Comparison of ENCODE assay signal across 12 mouse cellular contexts in the genomic region with DNA sequence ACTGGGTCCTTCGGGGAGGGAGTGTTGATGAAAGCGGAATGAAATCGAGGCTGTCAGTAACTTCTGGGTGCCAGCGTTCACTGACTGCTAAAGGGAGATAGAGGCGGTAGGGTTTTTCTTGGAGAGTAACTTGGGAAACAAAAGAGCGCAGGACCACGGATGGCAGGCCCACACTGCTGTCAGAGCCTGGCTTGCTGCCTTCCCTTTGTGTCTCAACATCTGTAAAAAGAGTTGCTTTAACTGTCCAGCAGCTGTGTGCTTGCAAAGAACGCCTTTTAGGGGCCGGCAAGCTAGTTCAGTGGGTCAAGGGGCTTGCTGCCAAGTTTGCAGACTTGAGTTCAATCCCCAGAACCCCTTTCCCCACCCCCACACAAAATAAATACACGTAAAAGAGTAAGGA. TPM values are rescaled to one million over a fixed set of nuclear protein-coding genes. Genes with fewer than 3 reads are reported as not detected.
DNase-seq lines count a peak whose midpoint lies in the region; ATAC-seq lines count a peak whose summit lies in the region.
"Had no signal": no experiment of that assay in that cellular context is flagged by ENCODE, and none has a peak within 500 bp of the region (broad histone marks: within the 10 kb centered on the region; RNA-seq: fewer than 3 reads in every experiment).

No protein-coding gene starts in this region.

- H3K9ac ChIP-seq in lung, embryonic 15.5 days = no peak overlapping the region
- H3K9ac ChIP-seq in hindbrain, embryonic 15.5 days = no peak overlapping the region
- peak overlapping the region; percentile 36; the same call in 1 of the 2 replicates for H3K9ac ChIP-seq in midbrain, embryonic 14.5 days (replicated peaks; ENCODE audit: low read length)
- H3K9ac ChIP-seq: heart, embryonic 15.5 days had no signal

- H3K27me3 ChIP-seq in lung, embryonic 15.5 days = peaks cover 100% of the 10 kb centered on the region
- H3K27me3 ChIP-seq in hindbrain, embryonic 15.5 days = peaks cover 87% of the 10 kb centered on the region
- H3K27me3 ChIP-seq in midbrain, embryonic 14.5 days (ENCODE audit: control insufficient read depth, insufficient read depth, low read length) = peaks cover 62% of the 10 kb centered on the region

- H3K27ac ChIP-seq in lung, embryonic 15.5 days = no peak overlapping the region
- H3K27ac ChIP-seq in hindbrain, embryonic 15.5 days (replicated peaks) = no peak overlapping the region
- peak overlapping the region; percentile 41 for H3K27ac ChIP-seq in midbrain, embryonic 14.5 days (replicated peaks; ENCODE audit: low read depth, low read length)
- H3K27ac ChIP-seq: heart, embryonic 15.5 days had no signal

- H3K4me1 ChIP-seq in lung, embryonic 15.5 days = peaks cover 14% of the 10 kb centered on the region
- H3K4me1 ChIP-seq in hindbrain, embryonic 15.5 days (replicated peaks) = peaks cover 12% of the 10 kb centered on the region; the same call in 1 of the 2 replicates
- H3K4me1 ChIP-seq in midbrain, embryonic 14.5 days (ENCODE audit: control insufficient read depth, insufficient read depth, low read length) = peaks cover 7% of the 10 kb centered on the region; the same call in 1 of the 2 replicates

- no peak overlapping the region for H3K4me3 ChIP-seq in lung, embryonic 15.5 days
- no peak overlapping the region for H3K4me3 ChIP-seq in hindbrain, embryonic 15.5 days
- peak overlapping the region; percentile 56 for H3K4me3 ChIP-seq in midbrain, embryonic 14.5 days (replicated peaks; ENCODE audit: low read depth, low read length)
- H3K4me3 ChIP-seq: heart, embryonic 15.5 days had no signal

- DNase-seq in embryo, embryonic 10 days (ENCODE audit: low spot score) = peak; percentile 21
- DNase-seq in embryo, embryonic 11 days = no peak
- DNase-seq in lung, adult 18-20 months = no peak
- peak; percentile 29 for DNase-seq in midbrain, embryonic 14.5 days
- no peak for DNase-seq in retina, postnatal 1 day
- no peak for DNase-seq in left cerebral cortex, postnatal 10 days (ENCODE audit: extremely low spot score in 1 of 2, low spot score in 2 of 2)
- DNase-seq: thymus, adult 18-20 months had no signal

- H3K36me3 ChIP-seq in lung, embryonic 15.5 days = no peaks in the 10 kb centered on the region
- H3K36me3 ChIP-seq in hindbrain, embryonic 15.5 days = no peaks in the 10 kb centered on the region
- H3K36me3 ChIP-seq in midbrain, embryonic 14.5 days (ENCODE audit: control insufficient read depth, insufficient read depth, low read length) = peaks cover 14% of the 10 kb centered on the region
- H3K36me3 ChIP-seq: heart, embryonic 15.5 days had no signal

- intact Hi-C loops in left cerebral cortex, postnatal 10 days (cut with DNase I) = loop anchor here (10.0 kb wide), 1 partner anchor 544 kb away; no protein-coding TSS in a partner anchor

- no peak overlapping the region for H3K4me2 ChIP-seq in lung, embryonic 15.5 days
- H3K4me2 ChIP-seq in hindbrain, embryonic 15.5 days = peak overlapping the region; percentile 28
- H3K4me2 ChIP-seq in midbrain, embryonic 14.5 days (ENCODE audit: low read length) = peak overlapping the region; percentile 75
- H3K4me2 ChIP-seq: heart, embryonic 15.5 days had no signal

- no peaks in the 10 kb centered on the region for H3K9me3 ChIP-seq in lung, embryonic 15.5 days
- no peaks in the 10 kb centered on the region for H3K9me3 ChIP-seq in hindbrain, embryonic 15.5 days
- H3K9me3 ChIP-seq in midbrain, embryonic 14.5 days (ENCODE audit: control insufficient read depth, low read length) = no peaks in the 10 kb centered on the region
- H3K9me3 ChIP-seq: heart, embryonic 15.5 days had no signal

- WGBS in lung, embryonic 15.5 days = 0% methylated on average over 10 of the region's 10 CpGs
- WGBS in hindbrain, embryonic 15.5 days = 2% methylated on average over 10 of the region's 10 CpGs
- WGBS in midbrain, embryonic 14.5 days = 5% methylated on average over 10 of the region's 10 CpGs

- 0 out of 2 replicates have a peak, but pooled peaks have one; percentile 46 for ATAC-seq in lung, embryonic 15.5 days (ENCODE audit: borderline replicate concordance, extremely low read depth, low FRiP score, low TSS enrichment)
- no peak for ATAC-seq in hindbrain, embryonic 15.5 days (ENCODE audit: low FRiP score, low read depth)
- ATAC-seq in midbrain, embryonic 14.5 days (ENCODE audit: low FRiP score, low TSS enrichment) = no peak
- ATAC-seq: inflammation-experienced regulatory T-cells, adult 6 months had no signal

RNA-seq across cellular contexts. Expression of gene Lhx2, which starts 20.1 kb away (rescaled TPM):
- 0.05 TPM in 1 of 2 replicates, not detected in the other for polyA plus RNA-seq in lung, embryonic 15.5 days (2015; fragmentation: Nextera tagmentation; extraction: Ambion mirVana)
- polyA plus RNA-seq in hindbrain, embryonic 15.5 days (2015; fragmentation: Nextera tagmentation; extraction: Ambion mirVana) = 12.3 and 63.3 TPM in 2 replicates
- polyA plus RNA-seq in midbrain, embryonic 14.5 days (2014; fragmentation: Nextera tagmentation; extraction: Ambion mirVana) = 47.8 and 68.9 TPM in 2 replicates
- 10 to 100 TPM; 76.1 to 77.7 TPM for total RNA-seq in left cerebral cortex, postnatal 10 days (2021)
- total RNA-seq: neutrophil, adult 5-6 weeks had no signal

Comparison
In these comparisons a context has a peak if more than half of its experiments do, and no peak if none do; other contexts are left out.
1. DNase-seq: peak in embryo, embryonic 10 days (single experiment) and midbrain, embryonic 14.5 days (single experiment); none in embryo, embryonic 11 days (single experiment), lung, adult 18-20 months (0 of 2), retina, postnatal 1 day (single experiment) and left cerebral cortex, postnatal 10 days (0 of 2).
2. RNA of gene Lhx2, which starts 20.1 kb away (polyA plus RNA-seq): 47.8 to 68.9 TPM in midbrain, embryonic 14.5 days and 12.3 to 63.3 TPM in hindbrain, embryonic 15.5 days; 0.05 TPM in lung, embryonic 15.5 days; every median in the first group is over 10 times any median in the second.